8 mouse cellular contexts compared by ENCODE assay signal in genomic region chr2:156177651-156178050, GRCm38 (mm10). TPM values are rescaled to one million over a fixed set of nuclear protein-coding genes. Genes with fewer than 3 reads are reported as not detected.
A peak's percentile ranks its signal among the peaks of the same experiment; 100 is the strongest.
DNase-seq lines count a peak whose midpoint lies in the region; ATAC-seq lines count a peak whose summit lies in the region.

No protein-coding gene starts in this region.

- DNase-seq in hindbrain, embryonic 10.5 days (ENCODE audit: low spot score), result no peak
- no peak for DNase-seq in hindbrain, embryonic 11.5 days (ENCODE audit: low spot score)
- peak; percentile 40 for DNase-seq in R1 (ENCODE audit: low read depth, low spot score)
- no peak for DNase-seq in spleen, adult 18-20 months
- DNase-seq in left cerebral cortex, postnatal 36 days (ENCODE audit: low spot score in 2 of 2), result no peak
- DNase-seq in urinary bladder, adult 18-20 months (ENCODE audit: low spot score in 2 of 2), result no peak

- no peaks in the 10 kb centered on the region for H3K27me3 ChIP-seq in hindbrain, embryonic 10.5 days (ENCODE audit: insufficient read depth, poor library complexity, severe bottlenecking)
- no peaks in the 10 kb centered on the region for H3K27me3 ChIP-seq in hindbrain, embryonic 11.5 days (ENCODE audit: control insufficient read depth, insufficient read depth, low read length)
- H3K27me3 ChIP-seq in hindbrain, embryonic 15.5 days, result no peaks in the 10 kb centered on the region
- H3K27me3 ChIP-seq in midbrain, embryonic 15.5 days (replicated peaks), result no peaks in the 10 kb centered on the region

- ATAC-seq in hindbrain, embryonic 11.5 days (ENCODE audit: low FRiP score), result no peak
- ATAC-seq in hindbrain, embryonic 15.5 days (ENCODE audit: low FRiP score, low read depth), result no peak
- no peak for ATAC-seq in midbrain, embryonic 15.5 days (replicated peaks)

- H3K4me3 ChIP-seq in hindbrain, embryonic 10.5 days, result peak overlapping the region; percentile 89
- H3K4me3 ChIP-seq in hindbrain, embryonic 11.5 days (ENCODE audit: low read depth, low read length), result no peak overlapping the region; the same call in 1 of the 2 replicates
- peak overlapping the region; percentile 88; the same call in 1 of the 2 replicates for H3K4me3 ChIP-seq in hindbrain, embryonic 15.5 days
- no peak overlapping the region; the same call in 1 of the 2 replicates for H3K4me3 ChIP-seq in midbrain, embryonic 15.5 days

- peaks cover 67% of the 10 kb centered on the region for H3K36me3 ChIP-seq in hindbrain, embryonic 10.5 days
- H3K36me3 ChIP-seq in hindbrain, embryonic 11.5 days (ENCODE audit: control insufficient read depth, insufficient read depth, low read length), result peaks cover 2% of the 10 kb centered on the region; the same call in 1 of the 2 replicates
- H3K36me3 ChIP-seq in hindbrain, embryonic 15.5 days, result peaks cover 31% of the 10 kb centered on the region
- peaks cover 19% of the 10 kb centered on the region for H3K36me3 ChIP-seq in midbrain, embryonic 15.5 days (replicated peaks)

- 88% methylated on average over 7 of the region's 7 CpGs for WGBS in hindbrain, embryonic 10.5 days
- 89% methylated on average over 7 of the region's 7 CpGs for WGBS in hindbrain, embryonic 11.5 days
- 70% methylated on average over 7 of the region's 7 CpGs for WGBS in hindbrain, embryonic 15.5 days
- WGBS in midbrain, embryonic 15.5 days, result 70% methylated on average over 7 of the region's 7 CpGs

- H3K9me3 ChIP-seq in hindbrain, embryonic 10.5 days, result no peaks in the 10 kb centered on the region
- no peaks in the 10 kb centered on the region for H3K9me3 ChIP-seq in hindbrain, embryonic 11.5 days (ENCODE audit: control insufficient read depth, low read length)
- H3K9me3 ChIP-seq in hindbrain, embryonic 15.5 days, result no peaks in the 10 kb centered on the region
- H3K9me3 ChIP-seq in midbrain, embryonic 15.5 days, result no peaks in the 10 kb centered on the region

- no peak overlapping the region for H3K27ac ChIP-seq in hindbrain, embryonic 10.5 days
- no peak overlapping the region for H3K27ac ChIP-seq in hindbrain, embryonic 11.5 days (ENCODE audit: low read depth, low read length)
- no peak overlapping the region for H3K27ac ChIP-seq in hindbrain, embryonic 15.5 days (replicated peaks)
- H3K27ac ChIP-seq in midbrain, embryonic 15.5 days, result no peak overlapping the region

- H3K4me2 ChIP-seq in hindbrain, embryonic 11.5 days (replicated peaks; ENCODE audit: low read depth, low read length), result no peak overlapping the region
- peak overlapping the region; percentile 77 for H3K4me2 ChIP-seq in hindbrain, embryonic 15.5 days
- H3K4me2 ChIP-seq in midbrain, embryonic 15.5 days, result peak overlapping the region; percentile 68

- H3K4me1 ChIP-seq in hindbrain, embryonic 10.5 days (replicated peaks), result peaks cover 40% of the 10 kb centered on the region
- peaks cover 2% of the 10 kb centered on the region for H3K4me1 ChIP-seq in hindbrain, embryonic 11.5 days (replicated peaks; ENCODE audit: control insufficient read depth, insufficient read depth, low read length)
- peaks cover 39% of the 10 kb centered on the region for H3K4me1 ChIP-seq in hindbrain, embryonic 15.5 days (replicated peaks)
- peaks cover 40% of the 10 kb centered on the region for H3K4me1 ChIP-seq in midbrain, embryonic 15.5 days

- no peak overlapping the region for H3K9ac ChIP-seq in hindbrain, embryonic 11.5 days (ENCODE audit: low read depth, low read length)
- 0 out of 2 replicates have a peak overlapping the region, but pooled peaks have one; percentile 3 for H3K9ac ChIP-seq in hindbrain, embryonic 15.5 days
- no peak overlapping the region for H3K9ac ChIP-seq in midbrain, embryonic 15.5 days

- intact Hi-C loops in left cerebral cortex, postnatal 36 days (cut with DNase I), result loop anchor here (5.0 kb wide), 2 partner anchors 80 to 100 kb away; no protein-coding TSS in a partner anchor

RNA-seq across cellular contexts. Expression of gene Rbm39, which starts 2.4 kb away (rescaled TPM):
- polyA plus RNA-seq in hindbrain, embryonic 10.5 days (2016; fragmentation: Nextera tagmentation; extraction: Ambion mirVana), result 485 and 564 TPM in 2 replicates
- 639 and 715 TPM in 2 replicates for polyA plus RNA-seq in hindbrain, embryonic 11.5 days (2014; fragmentation: Nextera tagmentation; extraction: Ambion mirVana)
- 414 and 423 TPM in 2 replicates for polyA plus RNA-seq in hindbrain, embryonic 15.5 days (2015; fragmentation: Nextera tagmentation; extraction: Ambion mirVana)
- polyA plus RNA-seq in midbrain, embryonic 15.5 days (2015; fragmentation: Nextera tagmentation; extraction: Ambion mirVana), result 427 and 448 TPM in 2 replicates
- 100 to 1,000 TPM; 223 to 344 TPM for total RNA-seq in left cerebral cortex, postnatal 36 days (2021)

RNA-seq across cellular contexts. Expression of gene Phf20, which starts 18.6 kb away (rescaled TPM):
- polyA plus RNA-seq in hindbrain, embryonic 10.5 days (2016; fragmentation: Nextera tagmentation; extraction: Ambion mirVana), result 68.3 and 73.4 TPM in 2 replicates
- polyA plus RNA-seq in hindbrain, embryonic 11.5 days (2014; fragmentation: Nextera tagmentation; extraction: Ambion mirVana), result 80.9 and 104 TPM in 2 replicates
- polyA plus RNA-seq in hindbrain, embryonic 15.5 days (2015; fragmentation: Nextera tagmentation; extraction: Ambion mirVana), result 111 and 112 TPM in 2 replicates
- polyA plus RNA-seq in midbrain, embryonic 15.5 days (2015; fragmentation: Nextera tagmentation; extraction: Ambion mirVana), result 113 and 119 TPM in 2 replicates
- 10 to 100 TPM; 68.9 to 77.7 TPM for total RNA-seq in left cerebral cortex, postnatal 36 days (2021)

RNA-seq across cellular contexts. Expression of gene Nfs1, which starts 33.7 kb away (rescaled TPM):
- polyA plus RNA-seq in hindbrain, embryonic 10.5 days (2016; fragmentation: Nextera tagmentation; extraction: Ambion mirVana), result 41.6 and 43.5 TPM in 2 replicates
- 37.1 and 37.7 TPM in 2 replicates for polyA plus RNA-seq in hindbrain, embryonic 11.5 days (2014; fragmentation: Nextera tagmentation; extraction: Ambion mirVana)
- polyA plus RNA-seq in hindbrain, embryonic 15.5 days (2015; fragmentation: Nextera tagmentation; extraction: Ambion mirVana), result 33.9 and 35.2 TPM in 2 replicates
- polyA plus RNA-seq in midbrain, embryonic 15.5 days (2015; fragmentation: Nextera tagmentation; extraction: Ambion mirVana), result 35.4 and 35.8 TPM in 2 replicates
- total RNA-seq in left cerebral cortex, postnatal 36 days (2021), result 10 to 100 TPM; 39.2 to 40.4 TPM

RNA-seq across cellular contexts. Expression of gene Romo1, which starts 33.8 kb away (rescaled TPM):
- 438 and 481 TPM in 2 replicates for polyA plus RNA-seq in hindbrain, embryonic 10.5 days (2016; fragmentation: Nextera tagmentation; extraction: Ambion mirVana)
- 386 and 402 TPM in 2 replicates for polyA plus RNA-seq in hindbrain, embryonic 11.5 days (2014; fragmentation: Nextera tagmentation; extraction: Ambion mirVana)
- 439 and 455 TPM in 2 replicates for polyA plus RNA-seq in hindbrain, embryonic 15.5 days (2015; fragmentation: Nextera tagmentation; extraction: Ambion mirVana)
- polyA plus RNA-seq in midbrain, embryonic 15.5 days (2015; fragmentation: Nextera tagmentation; extraction: Ambion mirVana), result 377 and 400 TPM in 2 replicates
- 100 to 1,000 TPM; 143 to 169 TPM for total RNA-seq in left cerebral cortex, postnatal 36 days (2021)

RNA-seq across cellular contexts. Expression of gene Gm28036, which starts 50.8 kb away (rescaled TPM):
- 22.5 and 27.2 TPM in 2 replicates for polyA plus RNA-seq in hindbrain, embryonic 10.5 days (2016; fragmentation: Nextera tagmentation; extraction: Ambion mirVana)
- 19.7 and 20.1 TPM in 2 replicates for polyA plus RNA-seq in hindbrain, embryonic 11.5 days (2014; fragmentation: Nextera tagmentation; extraction: Ambion mirVana)
- polyA plus RNA-seq in hindbrain, embryonic 15.5 days (2015; fragmentation: Nextera tagmentation; extraction: Ambion mirVana), result 16.0 and 19.6 TPM in 2 replicates
- polyA plus RNA-seq in midbrain, embryonic 15.5 days (2015; fragmentation: Nextera tagmentation; extraction: Ambion mirVana), result 15.6 and 20.9 TPM in 2 replicates
- 10 to 100 TPM; 19.2 to 22.8 TPM for total RNA-seq in left cerebral cortex, postnatal 36 days (2021)

Comparison
In these comparisons a context has a peak if more than half of its experiments do, and no peak if none do; other contexts are left out.
1. H3K4me3 ChIP-seq: peak in hindbrain, embryonic 10.5 days (single experiment) and hindbrain, embryonic 15.5 days (single experiment); none in hindbrain, embryonic 11.5 days (single experiment) and midbrain, embryonic 15.5 days (single experiment).